Mouse (Mus musculus): ENCODE measurements around the gene Gm4871.

Gene Gm4871

GRCm38 (mm10) chr5:144990481-144990880, 42.1 kb downstream of the Gm4871 start:
- DNase-seq (ENCODE audit: low spot score): no peak

GRCm38 (mm10) chr5:144990051-144990450, 42.5 kb downstream of the Gm4871 start:
- DNase-seq (ENCODE audit: low spot score): no peak

GRCm38 (mm10) chr5:144989061-144989405, 43.5 kb downstream of the Gm4871 start:
- DNase-seq (ENCODE audit: low spot score): no peak

GRCm38 (mm10) chr5:144988340-144989060, 44.1 kb downstream of the Gm4871 start:
- DNase-seq (ENCODE audit: low spot score): peak; percentile 65

- no peak for DNase-seq (ENCODE audit: low spot score)
Observed at GRCm38 (mm10) chr5:144987561-144987960, 45.0 kb downstream of the Gm4871 start.

GRCm38 (mm10) chr5:144984839-144985238, 47.7 kb downstream of the Gm4871 start:
- no peak for DNase-seq (ENCODE audit: low spot score)

- no peak for DNase-seq (ENCODE audit: low spot score)
Observed at GRCm38 (mm10) chr5:144983227-144983626, 49.3 kb downstream of the Gm4871 start.

Data from layer of hippocampus, adult 11-12 months (tissue).